Mouse (Mus musculus) limb, embryonic 12.5 days (tissue): ENCODE measurements around the gene Mlycd. TPM values are rescaled to one million over a fixed set of nuclear protein-coding genes. Genes with fewer than 3 reads are reported as not detected.
A peak's percentile ranks its signal among the peaks of the same experiment; 100 is the strongest.

Experiments used
- ATAC-seq: fragments of 200-750 bp; cut with Nextera tagmentation; 2 replicates; pipeline ENCODE4 v1.8.0; 2017; ENCODE audit warnings: low read depth, moderate TSS enrichment; ENCODE audit not compliant: insufficient number of reproducible peaks, insufficient read depth, low FRiP score, low TSS enrichment
- H3K27ac ChIP-seq: fragments of 300-500 bp; sonication (generic); 2 replicates; pipeline ENCODE4 v1.5.1; 2016; ENCODE audit warnings: mild to moderate bottlenecking, moderate library complexity
- H3K27me3 ChIP-seq: fragments of 300-500 bp; sonication (generic); 2 replicates; pipeline ENCODE4 v1.6.1; 2016; ENCODE audit warnings: mild to moderate bottlenecking, moderate library complexity
- H3K36me3 ChIP-seq: fragments of 300-500 bp; sonication (generic); 2 replicates; pipeline ENCODE4 v1.6.1; 2016; ENCODE audit warnings: mild to moderate bottlenecking, moderate library complexity
- H3K4me1 ChIP-seq: fragments of 300-500 bp; sonication (generic); replicated peaks from 2 replicates; pipeline ENCODE4 v1.6.1; 2016
- H3K4me2 ChIP-seq: fragments of 300-500 bp; sonication (generic); 2 replicates; pipeline ENCODE4 v1.6.1; 2016; ENCODE audit warnings: mild to moderate bottlenecking, moderate library complexity
- H3K4me3 ChIP-seq: fragments of 300-500 bp; sonication (generic); replicated peaks from 2 replicates; pipeline ENCODE4 v1.5.1; 2016; ENCODE audit warnings: mild to moderate bottlenecking
- H3K9ac ChIP-seq: fragments of 300-500 bp; sonication (generic); replicated peaks from 2 replicates; pipeline ENCODE4 v1.6.1; 2016; ENCODE audit warnings: mild to moderate bottlenecking, moderate library complexity
- H3K9me3 ChIP-seq: fragments of 300-500 bp; sonication (generic); 2 replicates; pipeline ENCODE4 v1.6.1; 2016; ENCODE audit warnings: mild to moderate bottlenecking, moderate library complexity
- WGBS: fragments of 180-500 bp; shearing (Covaris S2); methylation state at CpG from one replicate; pipeline ENCODE4 v1.1.7; 2016; 5-methylcytosine and 5-hydroxymethylcytosine counted together
- polyA plus RNA-seq: library from polyadenylated mRNA; unstranded; fragments of >200 nt; fragmentation: Nextera tagmentation; extraction: Ambion mirVana; gene quantifications from 2 replicates; pipeline ENCODE4 v1.2.1, GENCODE M21; 2016

Gene Mlycd
- polyA plus RNA-seq, 1 experiment from 2014 or later, result 10.5 TPM

GRCm38 (mm10) chr8:119403912-119404311 is 9.2 kb downstream of the Mlycd start:
- Histone ChIP-seq H3K9me3 (no peaks in the 10 kb centered on the region), H3K27ac (no peak overlapping the region), H3K9ac (no peak overlapping the region; the same call in 1 of the 2 replicates), H3K4me1 (no peaks in the 10 kb centered on the region), H3K4me2 (no peak overlapping the region), H3K36me3 (peaks cover 23% of the 10 kb centered on the region), H3K4me3 (no peak overlapping the region), H3K27me3 (0 out of 2 replicates have a peak, but pooled peaks cover 19% of the 10 kb centered on the region)
- 67% methylated on average over 10 of the region's 10 CpGs for WGBS
- ATAC-seq, result no peak

GRCm38 (mm10) chr8:119404648-119405047 is 10.0 kb downstream of the Mlycd start:
- WGBS, result 95% methylated on average over 5 of the region's 5 CpGs
- no peak overlapping the region for H3K9ac ChIP-seq
- no peak for ATAC-seq
- H3K27me3 ChIP-seq, result 0 out of 2 replicates have a peak, but pooled peaks cover 12% of the 10 kb centered on the region
- H3K9me3 ChIP-seq, result no peaks in the 10 kb centered on the region
- no peak overlapping the region for H3K4me3 ChIP-seq
- no peak overlapping the region for H3K4me2 ChIP-seq
- H3K27ac ChIP-seq, result no peak overlapping the region
- peaks cover 31% of the 10 kb centered on the region for H3K36me3 ChIP-seq
- no peaks in the 10 kb centered on the region for H3K4me1 ChIP-seq

- ATAC-seq, result no peak
- Histone ChIP-seq H3K4me1 (peaks cover 4% of the 10 kb centered on the region; the same call in 1 of the 2 replicates), H3K27me3 (peaks cover 4% of the 10 kb centered on the region), H3K36me3 (peaks cover 48% of the 10 kb centered on the region), H3K4me2 (no peak overlapping the region), H3K9ac (no peak overlapping the region), H3K9me3 (no peaks in the 10 kb centered on the region), H3K27ac (no peak overlapping the region), H3K4me3 (no peak overlapping the region)
- WGBS, result 87% methylated on average over 8 of the region's 8 CpGs
Observed at GRCm38 (mm10) chr8:119408311-119408710, 13.6 kb downstream of the Mlycd start.

GRCm38 (mm10) chr8:119412037-119412734 is 17.5 kb downstream of the Mlycd start:
- Histone ChIP-seq H3K27me3 (peaks cover 36% of the 10 kb centered on the region), H3K9me3 (no peaks in the 10 kb centered on the region), H3K27ac (no peak overlapping the region), H3K9ac (no peak overlapping the region), H3K36me3 (peaks cover 41% of the 10 kb centered on the region), H3K4me2 (no peak overlapping the region), H3K4me1 (peaks cover 4% of the 10 kb centered on the region; the same call in 1 of the 2 replicates), H3K4me3 (no peak overlapping the region)
- ATAC-seq, result no peak
- 53% methylated on average over 10 of the region's 10 CpGs for WGBS

- no peaks in the 10 kb centered on the region for H3K9me3 ChIP-seq
- 12% methylated on average over 18 of the region's 18 CpGs for WGBS
- peaks cover 38% of the 10 kb centered on the region for H3K27me3 ChIP-seq
- H3K4me3 ChIP-seq, result peak overlapping the region; percentile 21; the same call in 1 of the 2 replicates
- peaks cover 35% of the 10 kb centered on the region for H3K36me3 ChIP-seq
- no peak overlapping the region for H3K27ac ChIP-seq
- H3K4me1 ChIP-seq, result peaks cover 4% of the 10 kb centered on the region; the same call in 1 of the 2 replicates
- peak overlapping the region; percentile 58 for H3K4me2 ChIP-seq
- ATAC-seq, result peak; percentile 89
- peak overlapping the region; percentile 57 for H3K9ac ChIP-seq
Observed at GRCm38 (mm10) chr8:119412735-119413498, 18.2 kb downstream of the Mlycd start.

GRCm38 (mm10) chr8:119413605-119414004 is 18.9 kb downstream of the Mlycd start:
- WGBS, result 81% methylated on average over 10 of the region's 10 CpGs
- Histone ChIP-seq H3K4me2 (no peak overlapping the region), H3K27ac (no peak overlapping the region), H3K27me3 (peaks cover 38% of the 10 kb centered on the region), H3K9ac (no peak overlapping the region), H3K9me3 (no peaks in the 10 kb centered on the region), H3K4me3 (no peak overlapping the region), H3K4me1 (peaks cover 4% of the 10 kb centered on the region; the same call in 1 of the 2 replicates), H3K36me3 (peaks cover 28% of the 10 kb centered on the region)
- no peak for ATAC-seq

GRCm38 (mm10) chr8:119420318-119420717 is 25.6 kb downstream of the Mlycd start:
- Histone ChIP-seq H3K27me3 (peaks cover 19% of the 10 kb centered on the region; the same call in 1 of the 2 replicates), H3K27ac (no peak overlapping the region), H3K4me1 (peaks cover 18% of the 10 kb centered on the region), H3K4me3 (no peak overlapping the region), H3K9ac (no peak overlapping the region), H3K36me3 (no peaks in the 10 kb centered on the region), H3K4me2 (no peak overlapping the region), H3K9me3 (no peaks in the 10 kb centered on the region)
- 73% methylated on average over 7 of the region's 7 CpGs for WGBS
- ATAC-seq, result peak; percentile 17; the same call in 1 of the 2 replicates

GRCm38 (mm10) chr8:119421603-119422122 is 27.0 kb downstream of the Mlycd start:
- no peak overlapping the region for H3K9ac ChIP-seq
- H3K4me3 ChIP-seq, result no peak overlapping the region
- H3K36me3 ChIP-seq, result no peaks in the 10 kb centered on the region
- WGBS, result 63% methylated on average over 9 of the region's 9 CpGs
- H3K4me2 ChIP-seq, result no peak overlapping the region
- no peak overlapping the region for H3K27ac ChIP-seq
- no peak for ATAC-seq
- H3K4me1 ChIP-seq, result peaks cover 18% of the 10 kb centered on the region
- H3K27me3 ChIP-seq, result peaks cover 9% of the 10 kb centered on the region; the same call in 1 of the 2 replicates
- H3K9me3 ChIP-seq, result no peaks in the 10 kb centered on the region

- no peak overlapping the region for H3K9ac ChIP-seq
- no peaks in the 10 kb centered on the region for H3K9me3 ChIP-seq
- H3K36me3 ChIP-seq, result no peaks in the 10 kb centered on the region
- H3K27ac ChIP-seq, result no peak overlapping the region
- no peak for ATAC-seq
- no peak overlapping the region for H3K4me2 ChIP-seq
- H3K4me1 ChIP-seq, result peaks cover 18% of the 10 kb centered on the region
- H3K4me3 ChIP-seq, result no peak overlapping the region
- H3K27me3 ChIP-seq, result peaks cover 5% of the 10 kb centered on the region; the same call in 1 of the 2 replicates
- 64% methylated on average over 9 of the region's 9 CpGs for WGBS
Observed at GRCm38 (mm10) chr8:119422123-119422711, 27.5 kb downstream of the Mlycd start.

DNA sequence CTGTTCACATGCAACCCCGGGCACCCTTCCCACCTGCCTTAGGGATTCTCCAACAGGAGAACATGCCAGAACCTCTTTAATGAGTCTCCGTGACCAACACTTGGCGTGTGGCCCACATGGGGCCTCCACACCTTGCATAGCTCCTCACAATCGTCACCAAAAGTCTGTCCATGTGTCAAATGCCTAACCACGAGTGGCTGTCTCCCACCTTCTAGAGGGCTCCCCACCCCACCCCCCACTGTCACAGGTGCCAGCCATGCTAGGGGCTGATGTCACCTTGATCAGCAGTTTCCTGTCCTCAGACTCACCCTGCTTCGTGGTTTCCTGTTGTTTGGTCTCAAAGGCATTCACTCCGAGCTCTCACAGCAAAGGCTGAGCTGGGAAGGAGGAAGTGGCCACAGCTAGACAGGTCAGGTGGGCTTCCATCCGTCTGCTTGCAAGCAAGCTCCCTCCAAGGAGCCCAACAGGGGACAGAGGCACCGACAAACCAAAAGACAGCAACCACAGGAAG is 29.0 kb downstream of the Mlycd start:
- Histone ChIP-seq H3K9me3 (no peaks in the 10 kb centered on the region), H3K4me3 (no peak overlapping the region), H3K36me3 (no peaks in the 10 kb centered on the region), H3K4me2 (no peak overlapping the region), H3K4me1 (peaks cover 18% of the 10 kb centered on the region), H3K9ac (no peak overlapping the region), H3K27me3 (0 out of 2 replicates have a peak, but pooled peaks cover 3% of the 10 kb centered on the region), H3K27ac (no peak overlapping the region)
- WGBS, result 57% methylated on average over 9 of the region's 9 CpGs
- no peak for ATAC-seq
